Mouse (Mus musculus) lung, postnatal 0 days (tissue): ENCODE data around the gene Npr3.

Experiments
- CTCF ChIP-seq: IDR thresholded peaks from 2 replicates; pipeline ENCODE4 v1.5.1; 2016; ENCODE audit warnings: antibody characterized with exemption, mild to moderate bottlenecking
- EP300 ChIP-seq: IDR thresholded peaks from 2 replicates; pipeline ENCODE4 v1.6.1; 2016; ENCODE audit warnings: antibody characterized with exemption, mild to moderate bottlenecking, control low read depth

DNA sequence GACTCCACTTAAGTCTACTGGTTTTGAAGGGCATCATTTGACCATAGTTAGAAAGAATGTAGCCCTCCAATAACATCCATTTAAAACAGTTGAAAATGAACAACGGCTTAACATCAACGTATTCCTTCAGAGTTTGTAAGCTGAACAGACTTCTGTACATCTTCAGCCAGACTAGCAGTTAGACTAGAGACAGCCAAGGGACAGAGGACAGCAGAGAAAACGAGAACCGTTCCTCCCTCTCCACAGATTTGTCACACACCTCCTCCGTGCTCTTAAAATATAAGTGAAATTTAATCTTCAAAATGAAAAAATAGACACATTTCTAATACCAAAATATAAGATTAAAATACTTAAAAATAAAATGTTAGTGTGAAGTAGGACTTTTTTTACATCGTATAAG, 63.0 kb downstream of the Npr3 start:
- TF ChIP-seq CTCF = no peak
- TF ChIP-seq EP300 = no peak
